Mouse (Mus musculus) liver, postnatal 0 days (tissue): ENCODE measurements around the gene Myt1l. TPM values are rescaled to one million over a fixed set of nuclear protein-coding genes. Genes with fewer than 3 reads are reported as not detected.

Source experiments
- ATAC-seq: fragments of 200-750 bp; cut with Nextera tagmentation; 2 replicates; pipeline ENCODE4 v1.8.0; 2017; ENCODE audit warnings: mild to moderate bottlenecking, moderate library complexity
- DNase-seq: peaks from one replicate; pipeline ENCODE4 v3.0.0-alpha.2; 2016
- H3K27ac ChIP-seq: fragments of 300-500 bp; sonication (generic); 2 replicates; pipeline ENCODE4 v1.5.1; 2014; ENCODE audit warnings: antibody characterized with exemption, moderate library complexity, mild to moderate bottlenecking, low read depth
- H3K27me3 ChIP-seq: fragments of 300-500 bp; sonication (generic); 2 replicates; pipeline ENCODE4 v1.6.1; 2014; ENCODE audit warnings: low read length, control low read depth, mixed read lengths; ENCODE audit not compliant: insufficient read depth
- H3K36me3 ChIP-seq: fragments of 300-500 bp; sonication (generic); replicated peaks from 2 replicates; pipeline ENCODE4 v1.6.1; 2014; ENCODE audit warnings: mild to moderate bottlenecking, control low read depth, low read length, moderate library complexity, mixed read lengths; ENCODE audit not compliant: insufficient read depth
- H3K4me1 ChIP-seq: fragments of 300-500 bp; sonication (generic); 2 replicates; pipeline ENCODE4 v1.6.1; 2014; ENCODE audit warnings: antibody characterized with exemption, mild to moderate bottlenecking, control low read depth; ENCODE audit not compliant: insufficient read depth
- H3K4me2 ChIP-seq: fragments of 300-500 bp; sonication (generic); 2 replicates; pipeline ENCODE4 v1.6.1; 2014; ENCODE audit warnings: low read depth, mild to moderate bottlenecking, low read length, moderate library complexity, mixed read lengths
- H3K4me3 ChIP-seq: fragments of 300-500 bp; sonication (generic); 2 replicates; pipeline ENCODE4 v1.5.1; 2014; ENCODE audit warnings: low read depth, low read length
- H3K9ac ChIP-seq: fragments of 300-500 bp; sonication (generic); replicated peaks from 2 replicates; pipeline ENCODE4 v1.6.1; 2014; ENCODE audit warnings: mild to moderate bottlenecking, moderate library complexity
- H3K9me3 ChIP-seq: fragments of 300-500 bp; sonication (generic); 2 replicates; pipeline ENCODE4 v1.6.1; 2016; ENCODE audit warnings: mild to moderate bottlenecking, control low read depth, low read length, mixed read lengths
- CTCF ChIP-seq: sonication (generic); IDR thresholded peaks from 2 replicates; pipeline ENCODE4 v1.5.1; 2016; ENCODE audit warnings: antibody characterized with exemption, low read depth
- EP300 ChIP-seq: IDR thresholded peaks from 2 replicates; pipeline ENCODE4 v1.6.1; 2016; ENCODE audit warnings: antibody characterized with exemption, low read depth, mild to moderate bottlenecking
- WGBS: fragments of 180-500 bp; shearing (Covaris S2); extraction: QIAGEN DNeasy Blood & Tissue Kit; methylation state at CpG from one replicate; pipeline ENCODE4 v1.1.7; 2014; ENCODE audit not compliant: insufficient replicate concordance; 5-methylcytosine and 5-hydroxymethylcytosine counted together
- polyA plus RNA-seq: library from polyadenylated mRNA; unstranded; fragments of >200 nt; fragmentation: Nextera tagmentation; extraction: Ambion mirVana; gene quantifications from 2 replicates; pipeline ENCODE4 v1.2.1, GENCODE M21; 2015

Gene Myt1l
- polyA plus RNA-seq, 1 experiment from 2014 or later, result not detected

- H3K4me1 ChIP-seq, result no peaks in the 10 kb centered on the region
- ATAC-seq (no peak), DNase-seq (no peak)
- TF ChIP-seq CTCF (no peak), EP300 (no peak)
- no peaks in the 10 kb centered on the region for H3K27me3 ChIP-seq
- WGBS, result 74% methylated on average over 4 of the region's 4 CpGs
- H3K36me3 ChIP-seq, result no peaks in the 10 kb centered on the region
- no peak overlapping the region for H3K9ac ChIP-seq
- no peak overlapping the region for H3K4me3 ChIP-seq
- no peak overlapping the region for H3K4me2 ChIP-seq
- H3K9me3 ChIP-seq, result no peaks in the 10 kb centered on the region
- no peak overlapping the region for H3K27ac ChIP-seq
Measured at GRCm38 (mm10) chr12:29644091-29644490, 115.9 kb downstream of the Myt1l start.

- Histone ChIP-seq H3K4me2 (no peak overlapping the region), H3K9ac (no peak overlapping the region), H3K27ac (no peak overlapping the region), H3K36me3 (no peaks in the 10 kb centered on the region), H3K4me1 (no peaks in the 10 kb centered on the region), H3K27me3 (no peaks in the 10 kb centered on the region), H3K9me3 (no peaks in the 10 kb centered on the region), H3K4me3 (no peak overlapping the region)
- no peak for TF ChIP-seq CTCF
- TF ChIP-seq EP300, result no peak
- 79% methylated on average over 7 of the region's 7 CpGs for WGBS
- DNase-seq, result no peak
- no peak for ATAC-seq
Measured at GRCm38 (mm10) chr12:29644721-29645120, 116.5 kb downstream of the Myt1l start.

GRCm38 (mm10) chr12:29649510-29650152 is 121.4 kb downstream of the Myt1l start:
- ATAC-seq (no peak), DNase-seq (no peak)
- TF ChIP-seq EP300, result no peak
- TF ChIP-seq CTCF, result no peak
- Histone ChIP-seq H3K27ac (no peak overlapping the region), H3K36me3 (no peaks in the 10 kb centered on the region), H3K4me1 (no peaks in the 10 kb centered on the region), H3K4me2 (no peak overlapping the region), H3K27me3 (no peaks in the 10 kb centered on the region), H3K9ac (no peak overlapping the region), H3K4me3 (no peak overlapping the region), H3K9me3 (no peaks in the 10 kb centered on the region)
- 69% methylated on average over 10 of the region's 10 CpGs for WGBS

- H3K9me3 ChIP-seq, result no peaks in the 10 kb centered on the region
- H3K4me1 ChIP-seq, result no peaks in the 10 kb centered on the region
- DNase-seq (no peak), ATAC-seq (no peak)
- TF ChIP-seq EP300 (no peak), CTCF (no peak)
- no peak overlapping the region for H3K4me3 ChIP-seq
- H3K36me3 ChIP-seq, result no peaks in the 10 kb centered on the region
- H3K9ac ChIP-seq, result no peak overlapping the region
- 52% methylated on average over 5 of the region's 5 CpGs for WGBS
- no peak overlapping the region for H3K27ac ChIP-seq
- no peaks in the 10 kb centered on the region for H3K27me3 ChIP-seq
- H3K4me2 ChIP-seq, result no peak overlapping the region
Measured at GRCm38 (mm10) chr12:29652516-29652915, 124.3 kb downstream of the Myt1l start.

GRCm38 (mm10) chr12:29655197-29655632 is 127.0 kb downstream of the Myt1l start:
- Histone ChIP-seq H3K27me3 (no peaks in the 10 kb centered on the region), H3K9me3 (no peaks in the 10 kb centered on the region), H3K4me3 (no peak overlapping the region), H3K9ac (no peak overlapping the region), H3K4me1 (no peaks in the 10 kb centered on the region), H3K27ac (no peak overlapping the region), H3K36me3 (no peaks in the 10 kb centered on the region), H3K4me2 (no peak overlapping the region)
- ATAC-seq (no peak), DNase-seq (no peak)
- no peak for TF ChIP-seq CTCF
- TF ChIP-seq EP300, result no peak
- WGBS, result 81% methylated on average over 10 of the region's 10 CpGs

GRCm38 (mm10) chr12:29655673-29656072 is 127.5 kb downstream of the Myt1l start:
- 69% methylated on average over 12 of the region's 12 CpGs for WGBS
- ATAC-seq (no peak), DNase-seq (no peak)
- Histone ChIP-seq H3K9me3 (no peaks in the 10 kb centered on the region), H3K36me3 (no peaks in the 10 kb centered on the region), H3K4me2 (no peak overlapping the region), H3K9ac (no peak overlapping the region), H3K4me3 (no peak overlapping the region), H3K27ac (no peak overlapping the region), H3K27me3 (no peaks in the 10 kb centered on the region), H3K4me1 (no peaks in the 10 kb centered on the region)
- TF ChIP-seq CTCF, result no peak
- no peak for TF ChIP-seq EP300

- Histone ChIP-seq H3K4me1 (no peaks in the 10 kb centered on the region), H3K36me3 (no peaks in the 10 kb centered on the region), H3K9me3 (no peaks in the 10 kb centered on the region), H3K27ac (no peak overlapping the region), H3K27me3 (no peaks in the 10 kb centered on the region), H3K4me2 (no peak overlapping the region), H3K4me3 (no peak overlapping the region), H3K9ac (no peak overlapping the region)
- DNase-seq (no peak), ATAC-seq (no peak)
- no peak for TF ChIP-seq EP300
- TF ChIP-seq CTCF, result no peak
- 42% methylated on average over 3 of the region's 3 CpGs for WGBS
Measured at GRCm38 (mm10) chr12:29657061-29657460, 128.9 kb downstream of the Myt1l start.
